Mouse (Mus musculus): Measurements from ENCODE around the gene Hs6st3.

DNA sequence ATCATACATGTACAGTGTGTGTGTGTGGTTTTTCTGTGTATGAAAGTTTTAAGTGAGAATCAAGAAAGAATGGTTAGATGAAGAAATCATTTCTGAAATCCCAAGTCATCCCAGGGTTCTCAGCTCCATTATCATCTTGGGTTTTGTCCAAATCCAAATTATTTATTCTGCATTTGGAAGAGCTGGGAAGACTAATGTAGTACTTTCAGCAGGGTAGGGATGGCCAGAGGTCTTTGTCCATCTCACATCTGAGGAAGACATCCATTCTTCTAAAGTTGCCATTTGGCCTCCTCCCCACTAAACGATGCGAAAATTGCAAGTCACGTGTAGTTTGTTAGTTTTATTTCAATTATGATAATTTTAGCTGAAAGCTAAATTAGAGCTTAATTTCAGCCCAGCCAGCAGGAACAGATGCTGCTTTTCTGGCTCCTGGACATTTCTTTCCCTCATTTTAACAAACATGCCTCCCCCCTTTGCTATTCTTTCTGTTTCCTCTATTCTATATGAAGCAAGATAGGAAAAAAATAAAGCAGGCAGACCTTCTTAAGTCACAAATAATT, 229.8 kb downstream of the Hs6st3 start:
- TF ChIP-seq TAL1 (IDR thresholded peaks at IDR 0.05; ENCODE audit: low read length) (no peak), GATA1 (IDR thresholded peaks at IDR 0.05; ENCODE audit: low read length) (no peak)
